Mouse (Mus musculus): Measurements from ENCODE around the gene Rbm4b. TPM values are rescaled to one million over a fixed set of nuclear protein-coding genes. Genes with fewer than 3 reads are reported as not detected.

Rbm4b gene
- polyA plus RNA-seq, 1 experiment from 2014 or later, result 44.0 TPM

- Histone ChIP-seq H3K36me3 (ENCODE audit: control insufficient read depth, insufficient read depth, low read length) (peaks cover 30% of the 10 kb centered on the region), H3K4me3 (ENCODE audit: low read depth, low read length) (no peak overlapping the region), H3K9ac (ENCODE audit: low read depth, low read length) (no peak overlapping the region), H3K9me3 (ENCODE audit: control insufficient read depth, low read length) (no peaks in the 10 kb centered on the region), H3K4me1 (replicated peaks; ENCODE audit: control insufficient read depth, insufficient read depth, low read length) (no peaks in the 10 kb centered on the region; the same call in none of the 2 replicates), H3K27ac (ENCODE audit: low read depth, low read length) (no peak overlapping the region), H3K27me3 (replicated peaks; ENCODE audit: control insufficient read depth, insufficient read depth, low read length) (no peaks in the 10 kb centered on the region), H3K4me2 (no peak overlapping the region)
- 82% methylated on average over 7 of the region's 7 CpGs for WGBS
- no peak for DNase-seq (ENCODE audit: low spot score)
- ATAC-seq (replicated peaks; ENCODE audit: low FRiP score), result no peak
Measured at GRCm38 (mm10) chr19:4785206-4785605, 28.9 kb downstream of the Rbm4b start.

DNA sequence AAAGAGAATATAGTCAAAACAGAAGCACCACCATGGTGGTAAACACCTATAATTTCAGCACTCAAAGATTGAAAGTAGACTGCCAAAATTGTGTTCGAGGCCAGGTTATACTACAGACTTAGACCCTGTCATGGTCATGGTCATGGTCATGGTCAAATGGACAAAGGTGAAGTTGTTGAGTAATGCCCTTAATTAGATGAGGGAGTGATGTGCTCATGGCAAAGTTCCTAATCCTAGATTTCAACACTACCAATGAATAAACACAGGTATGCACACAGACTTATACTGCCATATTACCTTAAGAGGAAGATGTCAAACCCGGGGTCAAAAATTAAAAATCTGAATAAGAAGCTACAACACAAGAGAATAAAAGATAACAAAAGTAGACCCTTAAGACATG, 30.0 kb downstream of the Rbm4b start:
- DNase-seq (ENCODE audit: low spot score) (no peak), ATAC-seq (replicated peaks; ENCODE audit: low FRiP score) (no peak)
- no peak overlapping the region for H3K4me2 ChIP-seq
- no peak overlapping the region for H3K9ac ChIP-seq (ENCODE audit: low read depth, low read length)
- H3K9me3 ChIP-seq (ENCODE audit: control insufficient read depth, low read length), result no peaks in the 10 kb centered on the region
- H3K4me1 ChIP-seq (replicated peaks; ENCODE audit: control insufficient read depth, insufficient read depth, low read length), result peaks cover 7% of the 10 kb centered on the region
- no peak overlapping the region for H3K27ac ChIP-seq (ENCODE audit: low read depth, low read length)
- no peaks in the 10 kb centered on the region for H3K27me3 ChIP-seq (replicated peaks; ENCODE audit: control insufficient read depth, insufficient read depth, low read length)
- 86% methylated on average over 2 of the region's 2 CpGs for WGBS
- peaks cover 38% of the 10 kb centered on the region for H3K36me3 ChIP-seq (ENCODE audit: control insufficient read depth, insufficient read depth, low read length)
- no peak overlapping the region for H3K4me3 ChIP-seq (ENCODE audit: low read depth, low read length)

- DNase-seq (ENCODE audit: low spot score) (no peak), ATAC-seq (replicated peaks; ENCODE audit: low FRiP score) (peak; percentile 54)
- Histone ChIP-seq H3K4me1 (replicated peaks; ENCODE audit: control insufficient read depth, insufficient read depth, low read length) (peaks cover 38% of the 10 kb centered on the region), H3K4me2 (peak overlapping the region; percentile 88), H3K9me3 (ENCODE audit: control insufficient read depth, low read length) (no peaks in the 10 kb centered on the region), H3K9ac (ENCODE audit: low read depth, low read length) (peak overlapping the region; percentile 84), H3K36me3 (ENCODE audit: control insufficient read depth, insufficient read depth, low read length) (peaks cover 28% of the 10 kb centered on the region), H3K27ac (ENCODE audit: low read depth, low read length) (peak overlapping the region; percentile 79), H3K27me3 (replicated peaks; ENCODE audit: control insufficient read depth, insufficient read depth, low read length) (no peaks in the 10 kb centered on the region), H3K4me3 (ENCODE audit: low read depth, low read length) (peak overlapping the region; percentile 69)
- 0% methylated on average over 16 of the region's 16 CpGs for WGBS
Measured at GRCm38 (mm10) chr19:4793281-4793830, 37.1 kb downstream of the Rbm4b start.

- Histone ChIP-seq H3K36me3 (ENCODE audit: control insufficient read depth, insufficient read depth, low read length) (peaks cover 30% of the 10 kb centered on the region), H3K4me1 (replicated peaks; ENCODE audit: control insufficient read depth, insufficient read depth, low read length) (peaks cover 38% of the 10 kb centered on the region), H3K4me3 (ENCODE audit: low read depth, low read length) (peak within 1 kb of the TSS; percentile 69)
Measured at GRCm38 (mm10) chr19:4793831-4794422, 37.6 kb downstream of the Rbm4b start, which contains the start of gene Rbm4. Gene Rbm4, minus strand, starts transcription at chr19:4793901.

DNA sequence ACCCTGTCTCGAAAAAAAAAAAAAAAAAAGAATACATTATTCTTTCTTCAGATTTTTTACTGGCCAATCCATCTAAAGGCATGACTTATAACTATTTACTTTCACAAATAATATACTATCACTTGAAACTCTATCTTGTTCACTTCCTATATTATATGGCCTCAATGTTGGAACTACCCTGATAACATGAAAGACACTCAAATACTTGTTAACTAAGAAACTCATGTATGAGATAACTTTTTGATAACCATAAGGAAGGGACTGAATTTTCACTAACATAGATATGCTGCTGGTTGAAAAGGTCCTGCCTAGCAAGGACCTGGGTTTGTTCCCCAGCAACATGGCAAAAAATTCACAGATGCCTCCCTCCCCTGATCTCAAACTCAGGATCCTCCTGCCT, 39.6 kb downstream of the Rbm4b start:
- Histone ChIP-seq H3K27me3 (replicated peaks; ENCODE audit: control insufficient read depth, insufficient read depth, low read length) (no peaks in the 10 kb centered on the region), H3K36me3 (ENCODE audit: control insufficient read depth, insufficient read depth, low read length) (peaks cover 32% of the 10 kb centered on the region), H3K9ac (ENCODE audit: low read depth, low read length) (no peak overlapping the region), H3K4me2 (no peak overlapping the region), H3K4me1 (replicated peaks; ENCODE audit: control insufficient read depth, insufficient read depth, low read length) (peaks cover 31% of the 10 kb centered on the region), H3K9me3 (ENCODE audit: control insufficient read depth, low read length) (no peaks in the 10 kb centered on the region), H3K27ac (ENCODE audit: low read depth, low read length) (peak overlapping the region; percentile 14; the same call in 1 of the 2 replicates), H3K4me3 (ENCODE audit: low read depth, low read length) (no peak overlapping the region)
- 75% methylated on average over 1 of the region's 1 CpGs for WGBS
- ATAC-seq (replicated peaks; ENCODE audit: low FRiP score) (no peak), DNase-seq (ENCODE audit: low spot score) (no peak)

More at GRCm38 (mm10) chr19:4793831-4794422, 37.6 kb downstream of the Rbm4b start, which contains the start of gene Rbm4:
- Histone ChIP-seq H3K9ac (ENCODE audit: low read depth, low read length) (peak within 1 kb of the TSS; percentile 84), H3K4me2 (peak within 1 kb of the TSS; percentile 88), H3K27ac (ENCODE audit: low read depth, low read length) (peak within 1 kb of the TSS; percentile 79), H3K27me3 (replicated peaks; ENCODE audit: control insufficient read depth, insufficient read depth, low read length) (no peaks in the 10 kb centered on the region), H3K9me3 (ENCODE audit: control insufficient read depth, low read length) (no peaks in the 10 kb centered on the region)
- ATAC-seq (replicated peaks; ENCODE audit: low FRiP score), result peak; percentile 97
- DNase-seq (ENCODE audit: low spot score), result peak; percentile 91
- under 1% methylated on average over 31 of the region's 31 CpGs for WGBS

GRCm38 (mm10) chr19:4797846-4798245, 41.5 kb downstream of the Rbm4b start:
- no peak for DNase-seq (ENCODE audit: low spot score)
- peaks cover 25% of the 10 kb centered on the region; the same call in 1 of the 2 replicates for H3K4me1 ChIP-seq (replicated peaks; ENCODE audit: control insufficient read depth, insufficient read depth, low read length)
- H3K27ac ChIP-seq (ENCODE audit: low read depth, low read length), result no peak overlapping the region
- peaks cover 41% of the 10 kb centered on the region for H3K36me3 ChIP-seq (ENCODE audit: control insufficient read depth, insufficient read depth, low read length)
- H3K27me3 ChIP-seq (replicated peaks; ENCODE audit: control insufficient read depth, insufficient read depth, low read length), result no peaks in the 10 kb centered on the region
- 89% methylated on average over 2 of the region's 2 CpGs for WGBS
- no peak for ATAC-seq (replicated peaks; ENCODE audit: low FRiP score)
- no peaks in the 10 kb centered on the region for H3K9me3 ChIP-seq (ENCODE audit: control insufficient read depth, low read length)
- H3K4me2 ChIP-seq, result no peak overlapping the region
- H3K4me3 ChIP-seq (ENCODE audit: low read depth, low read length), result no peak overlapping the region
- no peak overlapping the region for H3K9ac ChIP-seq (ENCODE audit: low read depth, low read length)

DNA sequence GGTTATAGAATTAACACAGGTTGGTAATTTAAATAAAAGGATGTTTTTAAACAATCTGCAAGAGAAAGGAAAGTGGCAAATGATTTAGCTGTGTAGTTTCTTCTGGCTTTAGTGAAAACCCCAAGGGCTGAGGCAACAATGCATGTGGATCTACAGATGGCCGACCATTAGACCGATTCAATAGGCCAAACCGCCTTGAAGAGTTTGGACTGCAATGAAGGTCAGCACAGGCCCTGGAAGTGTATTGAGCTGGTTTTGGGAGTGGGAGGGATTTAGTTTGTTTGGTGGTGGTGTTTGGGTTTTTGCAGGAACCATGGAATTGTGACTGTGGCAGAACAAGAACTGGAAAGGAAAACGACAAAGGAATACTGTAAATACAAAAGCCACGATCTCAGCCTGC, 42.8 kb downstream of the Rbm4b start:
- no peaks in the 10 kb centered on the region for H3K27me3 ChIP-seq (replicated peaks; ENCODE audit: control insufficient read depth, insufficient read depth, low read length)
- no peak overlapping the region for H3K4me3 ChIP-seq (ENCODE audit: low read depth, low read length)
- peaks cover 25% of the 10 kb centered on the region; the same call in 1 of the 2 replicates for H3K4me1 ChIP-seq (replicated peaks; ENCODE audit: control insufficient read depth, insufficient read depth, low read length)
- DNase-seq (ENCODE audit: low spot score) (no peak), ATAC-seq (replicated peaks; ENCODE audit: low FRiP score) (no peak)
- H3K27ac ChIP-seq (ENCODE audit: low read depth, low read length), result no peak overlapping the region
- H3K4me2 ChIP-seq, result no peak overlapping the region
- H3K36me3 ChIP-seq (ENCODE audit: control insufficient read depth, insufficient read depth, low read length), result peaks cover 51% of the 10 kb centered on the region
- 89% methylated on average over 5 of the region's 5 CpGs for WGBS
- no peaks in the 10 kb centered on the region for H3K9me3 ChIP-seq (ENCODE audit: control insufficient read depth, low read length)
- H3K9ac ChIP-seq (ENCODE audit: low read depth, low read length), result no peak overlapping the region

DNA sequence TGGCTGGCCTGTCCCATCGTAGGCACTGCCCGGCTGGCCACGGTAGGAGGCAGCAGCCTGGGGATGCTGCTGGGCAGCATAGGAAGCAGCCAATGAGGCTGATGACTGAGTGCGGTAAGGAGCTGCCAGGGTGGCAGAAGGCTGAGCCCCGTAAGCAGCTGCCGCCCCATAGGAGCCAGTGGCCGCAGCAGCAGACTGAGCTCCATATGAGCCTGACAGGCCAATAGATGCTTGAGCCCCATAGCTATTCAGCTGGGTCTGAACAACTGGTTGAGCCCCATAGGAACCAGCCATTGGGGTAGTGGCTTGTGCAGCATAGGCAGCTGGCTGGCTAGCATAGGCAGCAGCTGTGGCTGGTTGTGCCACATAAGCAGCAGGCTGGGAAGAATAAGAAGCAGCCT, 46.4 kb downstream of the Rbm4b start:
- Histone ChIP-seq H3K9ac (ENCODE audit: low read depth, low read length) (no peak overlapping the region), H3K36me3 (ENCODE audit: control insufficient read depth, insufficient read depth, low read length) (peaks cover 54% of the 10 kb centered on the region)

GRCm38 (mm10) chr19:4803283-4803682, 47.0 kb downstream of the Rbm4b start:
- H3K9ac ChIP-seq (ENCODE audit: low read depth, low read length), result no peak overlapping the region

More for the DNA sequence above, 46.4 kb downstream of the Rbm4b start:
- H3K4me3 ChIP-seq (ENCODE audit: low read depth, low read length), result no peak overlapping the region
- no peak overlapping the region for H3K4me2 ChIP-seq
- H3K27me3 ChIP-seq (replicated peaks; ENCODE audit: control insufficient read depth, insufficient read depth, low read length), result no peaks in the 10 kb centered on the region
- peaks cover 4% of the 10 kb centered on the region for H3K4me1 ChIP-seq (replicated peaks; ENCODE audit: control insufficient read depth, insufficient read depth, low read length)
- DNase-seq (ENCODE audit: low spot score), result no peak
- WGBS, result 91% methylated on average over 7 of the region's 7 CpGs
- no peaks in the 10 kb centered on the region for H3K9me3 ChIP-seq (ENCODE audit: control insufficient read depth, low read length)
- H3K27ac ChIP-seq (ENCODE audit: low read depth, low read length), result no peak overlapping the region
- ATAC-seq (replicated peaks; ENCODE audit: low FRiP score), result no peak

More at GRCm38 (mm10) chr19:4803283-4803682, 47.0 kb downstream of the Rbm4b start:
- no peaks in the 10 kb centered on the region for H3K27me3 ChIP-seq (replicated peaks; ENCODE audit: control insufficient read depth, insufficient read depth, low read length)
- H3K9me3 ChIP-seq (ENCODE audit: control insufficient read depth, low read length), result no peaks in the 10 kb centered on the region
- no peak overlapping the region for H3K4me2 ChIP-seq
- no peak overlapping the region for H3K4me3 ChIP-seq (ENCODE audit: low read depth, low read length)
- H3K4me1 ChIP-seq (replicated peaks; ENCODE audit: control insufficient read depth, insufficient read depth, low read length), result peaks cover 7% of the 10 kb centered on the region
- H3K36me3 ChIP-seq (ENCODE audit: control insufficient read depth, insufficient read depth, low read length), result peaks cover 50% of the 10 kb centered on the region
- no peak for DNase-seq (ENCODE audit: low spot score)
- ATAC-seq (replicated peaks; ENCODE audit: low FRiP score), result no peak
- WGBS, result 84% methylated on average over 10 of the region's 10 CpGs
- no peak overlapping the region for H3K27ac ChIP-seq (ENCODE audit: low read depth, low read length)

Data from liver, embryonic 11.5 days (tissue).